Mouse (Mus musculus): ENCODE data around the gene Gm5622.
"Not testable (repeated sequence)": the region's sequence is repeated elsewhere in the genome, so short reads cannot be mapped to it uniquely, and the experiment has no call there.

Gene Gm5622

GRCm38 (mm10) chr14:51552490-51552889 is at the start of gene Gm5622:
Gene Gm5622, plus strand, starts transcription at chr14:51552790.
- no peak for DNase-seq (ENCODE audit: low spot score in 2 of 2)

- DNase-seq (ENCODE audit: low spot score in 2 of 2), result no peak
Observed at GRCm38 (mm10) chr14:51507416-51507815, 45.2 kb upstream of the Gm5622 start.

- DNase-seq (ENCODE audit: low spot score in 2 of 2), result not testable (repeated sequence)
Observed at GRCm38 (mm10) chr14:51573963-51574362, 21.4 kb downstream of the Gm5622 start, which contains the start of gene Gm17175. Gene Gm17175, minus strand, starts transcription at chr14:51574063.

- DNase-seq (ENCODE audit: low spot score in 2 of 2), result not testable (repeated sequence)
Observed at GRCm38 (mm10) chr14:51592039-51592438, 39.4 kb downstream of the Gm5622 start, which contains the start of gene Gm17174. Gene Gm17174, minus strand, starts transcription at chr14:51592139.

GRCm38 (mm10) chr14:51611210-51611609 is 58.6 kb downstream of the Gm5622 start, which contains the start of gene Gm17078:
Gene Gm17078, minus strand, starts transcription at chr14:51611310.
- no peak for DNase-seq (ENCODE audit: low spot score in 2 of 2)

GRCm38 (mm10) chr14:51632426-51632825 is 79.8 kb downstream of the Gm5622 start:
- DNase-seq (ENCODE audit: low spot score in 2 of 2), result peak in 1 of 2 experiments; percentile 7

GRCm38 (mm10) chr14:51635566-51635965 is 83.0 kb downstream of the Gm5622 start, which contains the start of gene Gm4181:
Gene Gm4181, minus strand, starts transcription at chr14:51635666.
- not testable (repeated sequence) for DNase-seq (ENCODE audit: low spot score in 2 of 2)

- DNase-seq (ENCODE audit: low spot score in 2 of 2), result no peak
Observed at GRCm38 (mm10) chr14:51677269-51677668, 124.7 kb downstream of the Gm5622 start.

GRCm38 (mm10) chr14:51695368-51695767 is 142.8 kb downstream of the Gm5622 start, which contains the start of gene Gm17079:
Gene Gm17079, minus strand, starts transcription at chr14:51695468.
- not testable (repeated sequence) for DNase-seq (ENCODE audit: low spot score in 2 of 2)
